Mouse (Mus musculus) adrenal gland, postnatal 36 days (tissue): ENCODE results near the gene Tent5d. TPM values are rescaled to one million over a fixed set of nuclear protein-coding genes. Genes with fewer than 3 reads are reported as not detected.
A peak's percentile ranks its signal among the peaks of the same experiment; 100 is the strongest.

Experiments used
- DNase-seq, 2 experiments: peaks; one replicate each; pipeline ENCODE4 v3.0.0; 2021; ENCODE audit warnings: mixed read lengths in 1 of 2
- long read RNA-seq, 2 experiments: library from polyadenylated mRNA; stranded (forward); transcript quantifications; one replicate each; pipeline ENCODE4 v2.0.0; 2021; ENCODE audit warnings: borderline sequencing depth in 2 of 2
- total RNA-seq, 2 experiments: library from RNA; stranded (reverse); gene quantifications; 2 replicates each; pipeline ENCODE4 v1.2.3; 2021

Tent5d gene
- total RNA-seq, result not detected
- long read RNA-seq, experiment 1, result 0 reads
- long read RNA-seq, experiment 2, partial matches to known transcripts, result 0 of 1 reads
- long read RNA-seq, experiment 2, other reads (novel, unspliced or antisense), result 1 of 1 reads

GRCm38 (mm10) chrX:107792290-107792689, at the start of gene Tent5d:
Tent5d (plus strand) TSS chrX:107792590.
- DNase-seq, result no peak

DNA sequence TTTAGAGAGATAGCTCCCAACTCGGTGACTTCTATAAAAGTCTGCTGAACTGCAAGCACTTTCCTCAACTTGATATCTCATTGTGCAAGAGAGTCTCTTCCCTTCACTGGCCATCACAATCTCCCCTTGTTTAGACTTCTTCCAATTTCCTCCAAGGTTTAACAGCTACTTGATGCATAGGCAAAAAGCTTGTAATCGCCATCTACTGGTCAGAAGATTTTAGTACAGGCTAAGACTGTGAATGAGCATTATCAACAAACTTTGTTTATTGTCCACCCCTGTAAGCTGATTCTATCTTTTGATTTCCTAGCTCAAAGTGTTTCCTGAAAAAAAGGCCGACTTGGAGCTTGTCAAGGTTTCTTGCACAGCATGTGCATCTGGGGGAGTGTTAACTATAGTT, 24.5 kb upstream of the Tent5d start:
- DNase-seq, result no peak

DNA sequence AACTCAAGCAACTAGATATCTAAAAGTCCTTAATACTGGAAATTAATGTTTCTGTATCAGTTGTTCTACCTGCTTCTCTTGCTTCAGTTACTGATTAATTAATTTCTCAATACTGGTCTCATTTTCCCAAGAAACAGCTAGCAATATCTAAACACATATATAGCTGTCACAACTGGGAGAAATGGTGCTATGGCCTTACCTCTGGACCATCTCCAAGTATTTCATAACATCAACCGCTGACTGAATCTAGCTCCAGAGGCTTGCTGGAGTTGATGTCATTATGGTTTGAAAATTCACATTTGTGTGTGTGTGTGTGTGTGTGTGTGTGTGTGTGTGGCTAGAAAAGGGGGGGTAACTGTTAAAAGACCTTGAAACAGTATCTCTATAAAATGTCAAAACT, 2.3 kb upstream of the Tent5d start:
- DNase-seq, result peak in 1 of 2 experiments; percentile 12

- no peak for DNase-seq
These were observed 1.5 kb upstream of the Tent5d start for GRCm38 (mm10) chrX:107790750-107791493.

- no peak for DNase-seq
These were observed 3.4 kb downstream of the Tent5d start for GRCm38 (mm10) chrX:107795785-107796184.

DNA sequence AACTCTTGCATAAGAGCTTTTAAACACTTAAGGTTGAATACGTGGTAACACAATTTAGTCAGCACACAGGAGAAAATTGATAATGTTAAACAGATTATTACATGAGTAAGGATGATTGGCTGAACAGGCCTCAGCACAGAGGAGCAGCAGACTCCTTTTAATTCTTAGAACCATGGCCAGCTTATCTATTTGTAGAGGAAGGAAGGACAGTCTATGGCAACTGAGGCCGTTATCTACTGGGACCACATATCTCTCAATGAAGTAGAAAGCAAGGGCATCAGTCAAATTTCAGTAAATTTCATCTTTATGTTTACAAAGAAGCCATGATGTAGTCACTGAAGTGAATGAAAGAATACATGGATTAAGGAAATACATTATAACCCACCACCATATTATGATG, 4.5 kb downstream of the Tent5d start:
- no peak for DNase-seq

- DNase-seq, result no peak
These were observed 19.7 kb downstream of the Tent5d start for GRCm38 (mm10) chrX:107812120-107812519.

- DNase-seq, result peak; percentile 21 to 22
These were observed 23.3 kb downstream of the Tent5d start for GRCm38 (mm10) chrX:107815502-107816217.

GRCm38 (mm10) chrX:107816218-107816554, 23.8 kb downstream of the Tent5d start, which contains the start of gene 2610002M06Rik:
2610002M06Rik (minus strand) TSS chrX:107816334.
- peak; percentile 88 to 91 for DNase-seq

- no peak for DNase-seq
These were observed 24.3 kb downstream of the Tent5d start for GRCm38 (mm10) chrX:107816726-107817125.

GRCm38 (mm10) chrX:107858165-107858564, 65.8 kb downstream of the Tent5d start:
- no peak for DNase-seq

Other genes with a start within 250 kb of the Tent5d start
- not detected for gene Tbx22, start 124.6 kb upstream of the Tent5d start, total RNA-seq
- 10 to 100 TPM; 10.1 to 12.3 TPM for gene 2610002M06Rik, start 23.7 kb downstream of the Tent5d start, total RNA-seq
- gene Gm732, start 155.9 kb downstream of the Tent5d start, total RNA-seq, result not detected